Mouse (Mus musculus) heart, adult 8-10 months (tissue): ENCODE results near the gene Gcgr. TPM values are rescaled to one million over a fixed set of nuclear protein-coding genes. Genes with fewer than 3 reads are reported as not detected.
A peak's percentile ranks its signal among the peaks of the same experiment; 100 is the strongest.
"Not testable (repeated sequence)": the region's sequence is repeated elsewhere in the genome, so short reads cannot be mapped to it uniquely, and the experiment has no call there.

ENCODE experiments used
- DNase-seq: peaks from one replicate; pipeline ENCODE4 v3.0.0; 2022; ENCODE audit warnings: low spot score
- total RNA-seq, 4 experiments: library from RNA; stranded (reverse); gene quantifications; 2 replicates each; pipeline ENCODE4 v1.2.4; 2022

Gene Gcgr
- total RNA-seq, 4 experiments from 2014 or later: 0.69 to 1.0 (median 0.78) TPM

DNA sequence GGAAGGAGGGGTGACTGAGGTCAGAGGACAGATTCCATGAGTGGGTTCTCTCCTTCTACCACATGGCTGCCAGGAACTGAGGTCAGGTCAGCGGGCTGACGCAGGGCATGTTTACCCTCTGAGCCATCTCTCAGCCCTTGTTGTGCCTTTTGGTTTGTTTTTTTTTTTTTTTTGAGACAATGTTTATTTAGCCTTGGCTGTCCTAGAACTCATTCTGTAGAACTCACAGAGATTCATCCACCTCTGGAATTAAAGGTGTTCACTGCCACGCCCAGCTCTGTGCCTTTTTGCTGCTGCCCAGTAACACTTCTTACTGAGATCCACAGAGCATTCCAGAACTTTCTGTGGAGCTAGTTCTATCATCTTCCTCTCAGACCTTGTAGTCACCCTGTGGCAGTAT, 24.8 kb upstream of the Gcgr start:
- no peak for DNase-seq

DNA sequence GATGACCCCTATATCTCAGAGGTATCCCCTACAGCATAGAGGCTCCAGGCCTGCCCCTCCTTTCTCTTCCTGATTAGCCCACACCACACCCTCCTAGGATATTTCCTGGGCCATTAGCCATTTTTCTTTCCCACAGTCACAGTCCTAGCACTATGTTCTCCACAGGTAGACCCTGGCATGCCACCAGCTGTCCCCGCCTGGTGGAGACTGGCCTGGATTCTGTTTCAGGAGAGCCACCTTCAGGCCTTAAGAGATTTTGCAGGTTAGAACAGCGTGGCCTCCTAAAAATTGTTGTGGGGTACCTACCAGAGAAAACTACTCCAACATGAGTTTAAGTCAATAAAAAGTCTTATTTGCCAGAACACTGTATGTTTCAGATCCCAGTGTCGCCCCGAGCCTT, 23.6 kb upstream of the Gcgr start:
- DNase-seq: no peak

GRCm38 (mm10) chr11:120507611-120508289, 22.7 kb upstream of the Gcgr start:
- DNase-seq: no peak

- no peak for DNase-seq
Observed at GRCm38 (mm10) chr11:120508290-120508870, 22.1 kb upstream of the Gcgr start.

- DNase-seq: no peak
Observed at GRCm38 (mm10) chr11:120509940-120510339, 20.6 kb upstream of the Gcgr start.

- no peak for DNase-seq
Observed at GRCm38 (mm10) chr11:120510375-120511030, 20.0 kb upstream of the Gcgr start.

- no peak for DNase-seq
Observed at GRCm38 (mm10) chr11:120512790-120513453, 17.6 kb upstream of the Gcgr start.

GRCm38 (mm10) chr11:120514262-120514661, 16.2 kb upstream of the Gcgr start:
- not testable (repeated sequence) for DNase-seq

GRCm38 (mm10) chr11:120515611-120516010, 14.9 kb upstream of the Gcgr start:
- DNase-seq: peak; percentile 90

DNA sequence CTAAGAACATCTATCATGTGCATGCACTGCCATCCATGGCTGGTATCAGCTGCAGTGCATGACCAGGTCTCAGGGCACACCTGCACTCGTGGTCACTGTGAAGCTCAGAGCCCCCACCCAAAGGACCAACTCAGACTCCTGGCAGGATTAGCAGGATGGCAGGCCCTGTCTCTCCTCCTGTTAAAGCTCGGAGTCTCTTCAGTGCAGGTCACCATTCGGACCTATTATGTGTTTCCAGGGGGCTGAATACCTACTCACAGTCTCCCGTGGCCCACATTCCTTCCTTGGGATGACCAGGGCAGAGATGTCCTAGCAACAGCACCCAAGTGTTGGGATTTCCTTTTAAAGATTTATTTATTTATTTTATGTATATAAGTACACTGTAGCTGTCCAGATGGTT, 13.4 kb upstream of the Gcgr start:
- DNase-seq: no peak

GRCm38 (mm10) chr11:120518027-120518426, 12.5 kb upstream of the Gcgr start:
- peak; percentile 81 for DNase-seq

DNA sequence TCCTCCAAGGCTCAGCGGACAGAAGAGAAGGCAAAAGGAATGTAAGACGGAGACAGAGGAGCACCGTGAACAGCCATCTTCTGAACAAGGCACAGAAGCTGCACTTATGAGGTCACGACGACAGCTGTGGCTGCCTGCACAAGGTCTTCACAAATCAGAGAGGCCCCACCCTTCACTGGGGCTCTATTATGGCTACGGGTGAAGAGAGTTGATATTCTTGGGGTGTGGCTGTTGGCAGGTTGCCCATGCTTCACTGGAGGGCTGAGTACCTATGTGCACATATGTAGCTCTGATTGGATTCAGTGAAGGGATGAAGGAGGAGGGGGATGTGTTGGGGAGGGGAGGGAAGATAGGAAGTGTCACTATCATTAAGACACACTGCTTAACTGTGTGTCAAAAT, 11.9 kb upstream of the Gcgr start:
- no peak for DNase-seq

- peak; percentile 80 for DNase-seq
Observed at GRCm38 (mm10) chr11:120519738-120520137, 10.8 kb upstream of the Gcgr start.

- no peak for DNase-seq
Observed at GRCm38 (mm10) chr11:120520498-120520897, 10.0 kb upstream of the Gcgr start.

GRCm38 (mm10) chr11:120520967-120521540, 9.4 kb upstream of the Gcgr start:
- peak; percentile 65 for DNase-seq

DNA sequence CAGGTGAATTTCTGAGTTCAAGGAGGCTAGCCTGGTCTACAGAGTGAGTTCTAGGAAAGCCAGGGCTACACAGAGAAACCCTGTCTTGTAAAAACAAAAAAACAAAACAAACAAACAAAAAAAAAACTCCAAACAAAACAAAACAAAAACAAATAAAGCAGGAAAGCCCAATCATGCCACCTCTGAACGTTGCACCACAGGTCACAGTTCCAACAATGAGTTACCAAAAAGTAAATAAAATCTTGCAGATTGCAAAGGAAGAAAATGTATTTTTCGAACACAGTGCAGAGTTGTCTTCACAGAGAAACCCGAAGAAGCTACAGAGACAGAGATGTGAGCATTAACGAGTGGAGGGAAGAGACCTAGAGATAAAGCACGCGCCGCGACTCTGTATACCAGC, 7.9 kb upstream of the Gcgr start:
- no peak for DNase-seq

DNA sequence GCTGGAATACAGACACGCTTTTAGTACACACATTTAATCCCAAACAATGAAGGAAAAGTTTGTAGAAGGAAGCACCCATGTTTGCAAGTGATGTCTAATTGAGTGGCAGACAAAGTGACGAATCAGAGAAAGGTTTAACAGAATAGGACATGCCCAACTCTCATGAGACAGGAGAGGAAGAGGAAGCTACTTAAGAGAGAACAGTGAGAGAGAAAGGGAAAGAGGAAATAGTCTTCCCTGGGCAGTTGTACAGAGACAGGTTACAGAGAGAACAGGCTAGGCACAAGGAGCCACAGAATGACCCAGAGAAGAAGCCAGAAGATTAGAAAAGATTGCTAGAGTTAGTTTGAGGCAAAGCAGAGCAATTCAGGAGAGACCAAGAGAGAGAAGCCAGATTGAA, 4.5 kb upstream of the Gcgr start:
- DNase-seq: no peak

GRCm38 (mm10) chr11:120527690-120528354, 2.7 kb upstream of the Gcgr start:
- DNase-seq: no peak

DNA sequence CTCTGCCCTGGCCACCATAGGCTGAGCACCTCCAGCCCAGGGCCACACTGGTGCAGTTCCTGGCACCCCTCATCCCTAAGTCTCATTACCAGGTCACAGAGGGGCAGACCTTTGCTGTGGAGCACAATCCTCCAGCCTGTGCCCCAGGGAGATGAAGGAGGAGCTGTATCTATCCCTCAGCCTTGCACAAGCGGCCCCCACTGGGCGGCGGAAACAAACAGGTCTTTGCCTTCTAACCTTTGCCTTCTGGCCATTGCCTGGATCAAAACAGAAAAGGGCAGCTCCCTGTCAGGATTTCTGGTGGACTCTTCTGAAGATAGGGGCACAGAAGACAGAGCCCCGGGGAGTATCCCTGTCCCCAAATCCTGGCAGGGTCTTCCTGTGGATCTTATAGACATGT, 1.6 kb upstream of the Gcgr start:
- DNase-seq: no peak

GRCm38 (mm10) chr11:120531646-120532045, 1.1 kb downstream of the Gcgr start:
- no peak for DNase-seq

- DNase-seq: no peak
Observed at GRCm38 (mm10) chr11:120534093-120534492, 3.6 kb downstream of the Gcgr start.

GRCm38 (mm10) chr11:120535145-120535544, 4.6 kb downstream of the Gcgr start:
- DNase-seq: no peak
